Mouse (Mus musculus) right cerebral cortex, postnatal 10 days (tissue): Measurements from ENCODE around the gene Stx8.

Source experiments
- DNase-seq, 2 experiments: peaks; one replicate each; pipeline ENCODE4 v3.0.0; 2021; ENCODE audit warnings: low spot score in 2 of 2

Gene Stx8

DNA sequence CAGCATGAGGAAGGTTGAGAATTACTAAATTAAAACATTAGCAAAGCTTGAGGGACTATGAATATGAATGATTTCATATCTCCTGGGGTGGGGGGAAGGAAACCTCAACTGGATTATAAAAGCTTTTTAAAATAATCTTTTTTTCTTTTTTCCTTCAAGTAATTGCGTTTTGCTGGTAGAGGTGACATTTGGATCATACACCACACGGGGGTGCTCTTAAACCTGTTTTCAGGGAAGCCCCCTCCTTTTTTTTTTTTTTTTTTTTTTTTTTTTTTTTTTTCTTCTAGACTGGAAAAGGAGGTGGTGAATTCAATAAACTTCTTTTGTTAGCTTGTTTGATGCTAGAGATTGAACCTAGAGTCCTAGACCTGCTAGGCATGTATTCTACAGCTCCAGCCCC, 9.3 kb downstream of the Stx8 start:
- DNase-seq: peak in 1 of 2 experiments; percentile 75

DNA sequence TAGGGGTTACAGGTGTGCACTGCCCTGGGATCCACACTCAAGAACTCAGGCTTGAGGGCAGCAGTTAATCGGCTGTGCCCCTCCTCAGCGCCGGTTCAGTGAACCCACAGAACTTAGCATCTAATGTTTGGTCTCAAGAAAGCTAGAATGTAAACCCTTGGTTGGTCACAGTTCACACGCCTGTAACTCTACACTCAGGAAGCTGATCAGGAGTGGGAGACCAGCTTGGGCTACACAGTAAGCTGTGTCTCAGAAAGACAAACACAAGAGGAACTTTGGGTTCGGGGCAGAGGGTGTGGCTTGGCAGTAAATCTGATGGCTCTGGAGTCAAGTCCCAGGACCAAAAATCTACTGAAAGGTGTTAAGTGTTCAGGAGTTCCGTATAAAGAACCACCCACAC, 17.6 kb downstream of the Stx8 start:
- DNase-seq: no peak

DNA sequence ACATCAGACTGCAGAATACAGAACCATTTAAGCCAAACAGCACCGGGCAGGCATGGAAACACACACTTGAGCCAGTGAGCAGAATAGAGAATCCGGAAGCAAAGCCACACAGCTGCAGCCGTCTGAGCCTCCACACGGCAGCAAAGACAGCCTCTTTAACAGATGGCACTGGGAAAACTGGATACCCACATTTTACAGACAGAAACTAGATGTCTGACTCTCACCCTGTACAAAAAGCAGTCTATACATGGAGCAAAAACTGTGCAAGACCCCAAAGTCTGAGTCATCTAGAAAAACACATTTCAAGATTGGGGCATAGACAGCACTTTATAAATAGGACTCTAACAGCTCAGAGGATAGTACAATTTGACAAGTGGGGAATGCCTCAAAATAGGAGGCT, 25.2 kb downstream of the Stx8 start:
- peak; percentile 39 to 42 for DNase-seq

DNA sequence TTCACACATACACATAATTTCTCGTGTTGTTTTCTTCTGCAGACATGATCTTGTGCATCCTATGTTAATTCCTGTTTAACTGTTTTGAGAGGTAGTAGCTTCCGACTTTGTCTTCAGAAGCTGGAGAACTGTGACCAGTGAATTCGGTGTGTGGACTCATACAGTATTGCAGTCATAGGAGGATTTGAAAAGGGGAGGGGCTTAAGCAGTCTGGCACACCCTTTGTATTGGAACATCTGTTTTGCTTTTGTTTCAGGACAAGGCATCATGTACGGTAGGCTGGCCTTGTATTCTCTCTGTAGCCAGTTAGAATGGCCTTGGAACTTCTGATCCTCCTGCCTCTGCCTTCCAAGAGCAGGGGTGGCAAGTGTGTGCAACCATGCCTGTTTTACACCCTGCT, 30.0 kb downstream of the Stx8 start:
- DNase-seq: no peak

DNA sequence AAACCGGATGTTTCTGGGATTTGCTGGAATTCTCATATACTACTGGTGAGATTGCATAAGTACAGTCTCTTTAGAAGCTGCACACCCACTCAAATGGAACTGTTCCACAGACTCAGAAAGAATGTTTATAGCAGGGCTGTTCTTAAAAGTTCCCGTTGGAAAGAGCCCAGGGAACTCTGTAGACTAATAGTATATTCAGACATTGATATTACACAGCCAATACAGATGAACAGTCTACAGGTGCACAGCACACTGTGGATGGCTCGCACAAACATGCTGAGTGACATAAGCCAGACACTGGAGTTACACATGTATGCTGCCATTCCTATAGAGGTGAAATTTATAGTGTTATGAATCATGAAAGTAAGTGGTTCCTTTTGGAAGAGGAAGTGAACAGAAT, 32.9 kb downstream of the Stx8 start:
- peak in 1 of 2 experiments; percentile 38 for DNase-seq

DNA sequence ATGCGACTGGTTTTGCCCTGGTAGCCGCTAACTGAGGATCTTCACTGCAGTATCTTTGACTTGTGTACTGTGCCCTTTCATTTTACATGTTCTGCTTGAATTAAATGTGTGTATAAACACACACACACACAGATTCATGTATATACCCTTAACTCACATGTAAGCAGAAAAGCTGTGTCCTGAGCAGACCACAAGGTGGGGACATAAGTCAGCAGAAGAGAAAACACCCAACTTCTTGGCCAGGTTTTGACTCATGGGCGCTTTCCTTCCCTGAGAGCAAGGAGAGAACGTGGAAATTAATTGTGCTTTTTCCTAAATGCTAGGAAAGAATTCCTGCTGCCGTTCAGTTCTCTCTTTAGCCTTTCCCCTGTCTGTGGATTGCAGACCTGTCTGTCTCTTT, 33.6 kb downstream of the Stx8 start:
- DNase-seq: no peak

DNA sequence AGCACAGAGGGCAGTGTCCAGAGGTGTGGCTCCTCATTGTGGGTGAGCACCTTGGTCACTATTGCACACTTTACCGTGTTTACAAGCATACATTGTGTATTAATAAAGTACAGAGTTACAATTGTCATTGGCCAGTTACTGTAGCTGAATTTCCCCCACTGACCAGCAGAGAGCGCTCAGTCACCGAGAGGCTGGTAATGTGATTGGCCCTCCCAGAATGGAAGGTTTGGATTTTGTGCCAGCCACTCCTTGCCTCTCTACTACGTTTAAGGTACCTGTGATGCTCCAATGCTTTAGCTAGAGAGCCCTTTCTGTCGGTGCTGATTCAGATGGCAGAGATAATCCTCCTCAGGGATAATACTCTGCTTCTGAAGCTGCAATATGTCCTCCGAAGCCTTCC, 38.2 kb downstream of the Stx8 start:
- DNase-seq: peak; percentile 67 to 79

DNA sequence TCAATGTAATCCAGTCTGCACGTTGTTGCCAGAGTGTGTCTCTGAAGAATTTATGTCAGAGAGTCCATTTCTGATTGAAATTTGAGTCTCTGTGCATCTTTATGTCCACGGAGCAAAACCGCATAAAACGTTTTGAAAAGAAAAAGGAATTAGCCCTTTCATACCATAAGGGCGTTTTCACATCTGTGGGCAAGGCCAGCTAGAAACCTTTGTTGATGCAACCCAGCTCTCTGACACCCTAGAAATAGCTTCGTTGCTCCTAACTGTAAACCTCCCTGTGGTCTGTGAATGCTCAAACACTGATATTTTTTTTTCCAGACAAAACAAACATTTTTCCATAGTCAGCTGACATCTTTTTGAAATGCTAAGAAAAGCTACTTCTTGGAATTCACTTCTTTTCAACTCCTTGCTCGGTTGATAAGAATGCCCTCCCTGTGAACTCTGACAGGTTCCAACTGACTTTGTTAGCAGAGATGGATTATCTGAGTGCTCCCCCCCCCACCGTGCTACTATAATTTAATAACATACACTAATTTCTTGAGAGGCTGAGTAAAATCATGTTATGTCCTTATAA, 40.3 kb downstream of the Stx8 start:
- DNase-seq: no peak

DNA sequence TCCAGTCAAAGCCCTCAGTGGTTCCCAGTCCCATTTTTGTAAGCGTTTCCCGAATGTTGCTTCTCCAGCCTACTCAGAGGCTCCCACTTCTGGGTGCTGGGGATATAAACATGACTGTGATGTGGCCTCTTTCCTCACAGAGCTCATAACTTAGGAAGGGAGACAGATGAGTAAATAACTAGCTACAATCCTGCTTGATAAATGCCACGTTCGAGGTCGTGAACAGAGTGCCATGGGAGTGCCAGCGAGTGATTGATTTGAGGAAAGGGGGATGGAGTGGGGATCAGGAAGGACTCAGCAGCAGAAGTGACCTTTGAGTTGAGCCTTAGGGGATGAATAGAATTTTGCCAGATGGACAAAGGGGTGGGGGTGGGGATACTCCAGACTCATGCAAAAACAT, 41.7 kb downstream of the Stx8 start:
- DNase-seq: no peak

DNA sequence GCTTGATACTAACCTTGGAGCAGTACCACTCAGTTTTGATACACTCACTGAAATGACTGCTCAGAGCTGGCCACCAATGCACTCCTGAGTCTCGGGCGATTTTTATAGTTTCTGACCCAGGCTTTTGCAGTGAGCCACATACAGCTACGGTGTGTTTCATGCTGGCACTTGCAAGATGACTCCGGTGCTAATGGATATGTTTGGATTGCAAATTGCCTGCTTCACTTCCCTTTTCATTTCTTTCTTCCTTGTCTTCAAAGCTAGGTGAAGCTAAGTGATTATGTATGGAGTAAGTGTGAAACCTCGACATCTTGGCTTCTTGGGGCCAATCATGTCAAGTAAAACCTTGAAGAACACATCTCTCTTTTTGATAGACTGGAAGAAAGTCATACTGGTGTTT, 43.4 kb downstream of the Stx8 start:
- no peak for DNase-seq

DNA sequence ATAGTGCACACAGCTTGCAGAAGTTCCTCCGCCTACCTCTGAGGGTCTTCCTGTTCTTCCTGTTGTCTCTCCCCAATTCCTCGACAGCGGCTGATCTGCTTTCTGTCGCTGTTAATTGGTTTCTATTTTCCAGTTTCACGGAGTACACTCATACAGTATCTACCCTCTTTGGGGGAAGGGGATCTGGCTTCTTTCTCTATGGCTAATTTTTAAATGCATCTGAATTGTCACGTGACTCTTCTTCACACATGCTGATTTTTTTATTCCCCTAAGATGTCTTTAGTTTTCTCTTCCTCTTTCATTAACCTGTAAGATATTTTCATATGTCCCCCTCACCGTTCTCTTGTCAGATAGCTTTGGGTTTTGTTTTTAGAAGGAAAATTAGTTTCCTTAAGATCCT, 46.2 kb downstream of the Stx8 start:
- DNase-seq: no peak

DNA sequence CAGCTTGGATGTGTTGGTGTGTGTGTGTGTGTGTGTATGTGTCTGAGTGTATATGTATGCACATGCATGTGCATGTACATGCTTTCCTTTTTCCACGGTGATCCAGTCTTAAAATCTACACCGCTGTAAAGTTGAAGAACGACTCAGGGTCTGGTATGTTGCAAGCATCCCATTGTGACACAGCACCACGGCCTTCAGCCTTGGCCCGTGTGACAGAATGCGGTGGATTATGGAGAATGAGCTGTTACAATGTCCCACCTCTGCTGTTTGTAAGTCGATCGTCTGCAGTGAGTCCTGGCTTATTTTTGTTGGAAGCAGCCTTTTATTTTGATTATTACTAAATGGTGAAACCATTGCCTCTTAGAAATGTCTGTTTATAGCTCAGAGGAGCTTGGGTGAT, 52.2 kb downstream of the Stx8 start:
- DNase-seq: no peak

DNA sequence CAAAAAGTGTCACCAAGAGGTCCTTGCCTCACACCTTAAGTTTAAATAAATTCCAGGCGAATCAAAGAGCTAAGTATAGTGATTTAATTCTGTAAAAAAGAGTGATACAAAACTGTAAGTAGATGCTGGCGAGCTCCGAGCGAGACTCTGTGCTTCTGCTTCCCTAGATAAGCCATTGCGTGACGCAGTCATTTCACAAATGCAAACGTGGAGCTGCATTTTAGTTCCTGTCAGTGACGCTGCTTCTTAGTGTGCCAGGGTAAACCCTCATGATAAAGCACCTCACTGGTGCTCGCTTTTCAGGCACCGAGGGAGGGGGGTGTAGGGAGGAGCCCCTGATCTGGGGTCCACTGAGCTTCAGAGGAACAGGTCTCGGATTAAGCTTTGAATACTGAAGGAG, 53.2 kb downstream of the Stx8 start:
- no peak for DNase-seq

DNA sequence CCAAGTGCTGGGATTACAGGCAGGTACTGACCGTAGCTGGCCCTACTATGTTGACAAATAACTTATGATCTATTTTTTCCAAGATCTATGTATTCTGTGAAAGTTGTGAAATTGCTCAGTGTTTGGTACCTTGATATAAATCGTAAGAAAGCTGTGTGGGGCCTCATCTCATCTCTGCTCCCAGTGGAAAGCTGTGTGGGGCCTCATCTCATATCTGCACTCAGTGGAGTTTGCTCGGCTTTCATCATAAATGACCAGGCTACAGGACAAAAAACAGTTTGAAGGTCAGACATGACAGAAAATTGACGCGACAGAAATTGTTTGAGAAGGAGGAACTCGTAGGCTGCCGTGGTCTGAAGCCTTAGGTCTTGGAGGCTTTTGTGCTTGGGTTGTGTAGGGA, 56.0 kb downstream of the Stx8 start:
- no peak for DNase-seq

DNA sequence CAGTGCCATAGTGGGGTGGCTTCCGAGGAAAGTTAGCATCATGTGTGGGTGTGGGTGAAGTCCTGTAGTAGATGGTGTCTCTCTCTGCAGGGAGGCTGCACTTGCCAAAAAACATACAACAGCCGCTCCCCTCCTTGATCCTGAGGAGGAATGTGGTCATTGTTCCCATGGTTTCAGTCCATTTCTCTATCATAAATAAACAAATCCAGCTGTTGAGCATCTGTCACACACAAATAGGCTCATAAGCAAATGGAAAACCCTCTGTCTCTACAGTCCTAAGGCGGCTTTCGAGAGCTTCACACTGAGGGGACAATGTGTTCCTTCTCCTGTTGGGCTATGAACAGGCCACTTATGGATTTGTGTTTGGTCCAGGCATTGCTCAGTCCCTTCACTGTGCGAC, 56.9 kb downstream of the Stx8 start:
- no peak for DNase-seq

DNA sequence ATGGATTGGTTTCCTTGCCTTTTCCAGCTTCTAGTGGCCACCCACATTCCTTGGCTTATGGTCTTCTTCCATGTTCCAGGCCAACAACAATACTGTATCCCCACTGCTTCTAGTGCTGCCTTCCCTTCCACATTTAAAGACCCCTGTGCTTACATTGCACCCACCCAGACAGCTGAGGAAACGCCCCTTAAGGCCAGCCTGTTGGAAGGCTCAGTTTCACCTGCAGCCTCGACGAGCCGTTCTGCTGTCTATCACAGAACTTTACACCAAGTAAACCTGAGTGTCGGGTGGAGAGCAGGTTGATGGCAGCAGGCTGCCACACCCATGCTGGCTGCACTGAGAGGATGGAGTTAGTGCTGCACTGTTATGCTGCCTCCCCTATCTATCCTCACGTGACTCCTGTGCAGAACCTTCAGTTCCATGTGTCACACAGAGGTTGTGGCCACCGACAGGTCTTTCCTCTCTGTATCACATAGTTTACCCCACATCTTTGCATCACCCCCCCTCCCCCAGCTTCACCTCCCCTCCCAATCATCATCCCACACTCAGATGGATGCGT, 57.9 kb downstream of the Stx8 start:
- no peak for DNase-seq

DNA sequence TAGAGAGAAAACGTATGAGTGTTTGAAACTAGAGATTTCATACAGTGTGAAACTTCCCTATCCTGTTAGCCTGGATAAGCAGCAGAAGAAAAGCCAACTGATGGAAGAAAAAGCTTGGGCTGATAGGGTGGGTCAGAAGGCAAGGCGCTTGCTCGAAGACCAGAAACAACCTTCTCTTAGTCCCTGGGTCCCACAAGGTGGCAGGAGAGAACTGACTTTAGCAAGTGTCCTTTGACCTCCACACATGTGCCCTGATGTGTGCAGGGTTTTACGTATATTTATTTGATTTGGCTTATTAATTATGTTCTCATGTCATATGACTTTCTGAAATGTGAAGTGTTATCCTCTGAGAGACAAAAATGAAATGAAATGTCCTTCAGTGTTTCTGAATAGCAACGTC, 60.6 kb downstream of the Stx8 start:
- DNase-seq: no peak

DNA sequence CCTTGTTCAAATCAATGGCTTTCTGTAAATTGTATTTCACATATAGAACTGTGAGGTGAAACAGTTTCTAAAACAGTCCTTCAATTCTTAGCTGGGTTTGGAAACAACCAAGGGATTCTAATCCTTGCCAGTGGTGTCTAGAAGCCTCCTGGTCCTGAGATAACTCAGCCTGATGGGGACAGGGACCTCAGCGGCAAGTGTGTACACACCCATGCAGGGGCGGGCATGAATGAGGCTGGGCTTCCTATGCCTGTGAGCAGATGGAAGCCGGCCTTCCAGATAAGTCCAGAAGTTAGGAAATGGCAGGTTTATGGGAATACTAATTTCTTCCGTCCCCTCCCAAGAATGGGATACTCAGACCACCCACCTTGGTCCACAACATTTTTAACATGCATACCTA, 63.1 kb downstream of the Stx8 start:
- DNase-seq: no peak

DNA sequence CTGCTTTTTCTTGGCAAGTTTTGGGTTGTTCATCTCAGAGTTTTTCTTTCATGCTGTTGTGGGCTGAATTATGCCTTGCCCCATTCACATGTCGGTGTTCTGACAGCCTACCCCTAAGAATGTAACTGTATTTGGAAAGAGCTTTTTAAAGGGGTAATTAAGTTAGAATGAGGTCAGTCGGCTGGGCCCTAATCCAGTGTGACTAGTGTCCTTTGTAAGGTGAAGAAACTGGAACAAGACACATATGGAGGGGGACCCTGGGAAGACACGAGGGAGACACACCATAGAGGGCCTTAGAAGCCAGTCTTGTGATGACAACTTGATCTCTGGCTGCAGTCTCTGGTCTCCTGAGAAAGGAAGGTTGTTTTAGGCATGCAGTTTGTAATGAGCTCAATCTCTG, 63.9 kb downstream of the Stx8 start:
- DNase-seq: no peak

DNA sequence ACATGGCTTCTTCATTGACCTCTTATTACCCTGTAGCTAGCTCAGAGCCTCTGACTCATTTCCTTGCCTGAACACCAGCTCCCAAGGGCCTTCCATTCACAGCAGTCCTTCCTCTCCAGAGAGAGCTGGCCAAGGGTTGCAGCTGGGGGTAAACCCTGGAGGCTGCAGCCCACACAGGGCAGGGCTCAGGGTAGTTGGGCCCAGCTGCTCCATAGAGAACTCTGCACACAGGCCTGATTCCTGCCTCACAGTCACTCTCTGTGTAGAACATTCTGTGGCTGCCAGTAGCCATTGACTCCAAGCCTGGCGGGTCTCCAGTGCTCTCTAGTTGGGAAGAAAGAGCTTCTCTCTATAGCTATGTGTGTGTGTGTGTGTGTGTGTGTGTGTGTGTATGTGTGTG, 64.8 kb downstream of the Stx8 start:
- peak; percentile 87 to 91 for DNase-seq

DNA sequence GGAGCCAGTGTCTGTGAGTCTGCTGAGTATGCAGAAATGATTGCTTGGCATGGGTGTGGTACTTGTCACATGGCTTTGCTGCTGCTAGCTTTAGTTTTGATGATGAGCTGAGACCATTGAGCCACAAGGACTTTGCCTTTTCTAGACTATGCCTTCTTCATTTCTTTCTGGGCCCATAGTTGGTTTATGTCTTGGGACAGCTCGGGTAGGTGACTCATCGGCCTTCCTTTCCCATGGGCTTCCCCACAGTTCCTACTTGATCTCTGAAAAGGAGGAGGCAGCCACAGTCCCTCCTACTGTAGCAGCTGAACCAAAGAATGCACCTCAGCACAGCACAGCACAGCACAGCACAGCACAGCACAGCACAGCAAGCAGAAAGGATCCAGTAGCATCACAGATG, 66.5 kb downstream of the Stx8 start:
- DNase-seq: no peak

DNA sequence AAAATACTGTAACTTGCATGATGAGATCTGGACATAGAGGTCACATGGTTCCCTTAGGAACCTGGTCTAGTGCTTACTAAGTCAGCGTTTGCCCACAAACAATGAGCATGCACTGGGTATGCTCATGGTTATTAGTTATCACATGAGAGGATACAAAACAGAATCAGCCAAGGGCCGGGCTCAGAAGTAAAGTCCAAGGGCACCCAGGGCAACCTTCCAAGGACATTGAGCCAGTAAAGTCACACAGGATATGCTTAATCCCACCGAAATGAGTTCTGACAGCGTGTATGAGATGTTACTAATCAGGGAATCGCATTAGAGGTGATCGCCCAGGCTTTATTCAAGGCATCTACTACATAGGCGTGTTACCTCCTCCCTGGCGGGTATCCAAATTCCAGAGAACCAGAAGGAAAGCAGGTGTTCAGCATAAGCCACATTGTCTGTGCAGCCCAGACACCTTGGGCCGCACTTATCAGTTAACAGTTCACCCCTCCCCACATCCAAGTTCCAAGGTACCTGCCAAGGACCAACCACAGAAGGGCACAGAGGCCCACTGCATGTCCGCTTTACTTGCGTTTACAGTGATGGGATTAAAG, 67.4 kb downstream of the Stx8 start:
- DNase-seq: no peak

DNA sequence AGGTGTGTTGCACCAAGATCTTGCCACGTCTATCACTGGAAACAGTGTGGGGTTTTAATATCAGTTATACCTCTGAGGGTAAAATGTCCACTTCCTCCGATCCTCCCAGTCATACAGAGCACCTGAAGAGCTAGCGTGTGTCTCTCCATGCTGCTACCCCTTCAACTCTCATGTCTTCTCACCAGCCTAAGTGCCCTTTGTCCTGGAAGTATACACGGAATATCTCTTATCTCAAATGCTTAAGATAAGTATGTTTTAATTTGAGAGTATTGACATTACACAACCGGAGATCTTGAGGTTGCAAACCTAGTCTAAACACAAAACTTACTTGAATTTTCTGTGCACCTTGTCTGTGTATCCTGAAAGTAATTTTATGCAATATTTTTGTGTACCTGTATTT, 68.4 kb downstream of the Stx8 start:
- no peak for DNase-seq

DNA sequence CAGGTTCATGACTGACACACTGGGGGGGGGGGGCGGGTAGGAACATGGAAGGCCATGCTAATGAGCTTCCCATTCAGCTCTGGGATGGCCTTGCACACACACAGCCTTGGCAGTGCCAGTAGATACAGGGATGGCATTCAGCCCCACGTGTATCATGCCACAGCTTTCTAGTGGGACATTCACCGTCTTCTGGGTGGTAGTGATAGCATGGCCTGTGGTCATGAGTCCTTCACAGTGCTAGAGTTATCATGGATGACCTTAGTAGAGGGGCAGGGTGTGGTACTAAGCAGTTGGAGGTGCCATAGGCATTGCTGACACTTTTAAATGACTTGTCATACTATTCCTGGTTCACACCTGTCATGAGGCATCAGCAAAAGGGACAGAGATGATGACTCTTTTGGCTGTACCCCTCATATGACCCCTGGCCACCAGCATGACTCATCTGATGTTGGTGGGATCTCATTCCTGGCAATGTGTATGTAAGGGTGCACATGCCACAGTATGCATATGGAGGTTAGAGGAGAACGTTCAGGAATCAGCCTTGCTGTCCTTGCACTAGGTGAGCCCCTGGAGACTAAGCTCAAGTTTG, 69.4 kb downstream of the Stx8 start:
- no peak for DNase-seq
